Mouse (Mus musculus): ENCODE measurements around the gene Fbxo21. TPM values are rescaled to one million over a fixed set of nuclear protein-coding genes. Genes with fewer than 3 reads are reported as not detected.

Gene Fbxo21
- total RNA-seq, 2 experiments from 2014 or later: 11.8 to 13.3 TPM

GRCm38 (mm10) chr5:118044907-118045306 is 68.4 kb downstream of the Fbxo21 start:
- no peak overlapping the region for H3K27ac ChIP-seq
- H3K4me3 ChIP-seq: no peak overlapping the region
- intact Hi-C loops (cut with DNase I): no loop called here
- no peak for DNase-seq
- TF ChIP-seq CTCF (IDR thresholded peaks at IDR 0.05): no peak

- intact Hi-C loops (cut with DNase I): no loop called here
- no peak for DNase-seq
- H3K27ac ChIP-seq: no peak overlapping the region
- no peak for TF ChIP-seq CTCF (IDR thresholded peaks at IDR 0.05)
- no peak overlapping the region for H3K4me3 ChIP-seq
Observed at GRCm38 (mm10) chr5:118045385-118045784, 68.9 kb downstream of the Fbxo21 start.

- no peak for TF ChIP-seq CTCF (IDR thresholded peaks at IDR 0.05)
- H3K27ac ChIP-seq: no peak overlapping the region
- H3K4me3 ChIP-seq: no peak overlapping the region
- DNase-seq: no peak
- intact Hi-C loops (cut with DNase I): no loop called here
Observed at GRCm38 (mm10) chr5:118047091-118047757, 70.7 kb downstream of the Fbxo21 start.

DNA sequence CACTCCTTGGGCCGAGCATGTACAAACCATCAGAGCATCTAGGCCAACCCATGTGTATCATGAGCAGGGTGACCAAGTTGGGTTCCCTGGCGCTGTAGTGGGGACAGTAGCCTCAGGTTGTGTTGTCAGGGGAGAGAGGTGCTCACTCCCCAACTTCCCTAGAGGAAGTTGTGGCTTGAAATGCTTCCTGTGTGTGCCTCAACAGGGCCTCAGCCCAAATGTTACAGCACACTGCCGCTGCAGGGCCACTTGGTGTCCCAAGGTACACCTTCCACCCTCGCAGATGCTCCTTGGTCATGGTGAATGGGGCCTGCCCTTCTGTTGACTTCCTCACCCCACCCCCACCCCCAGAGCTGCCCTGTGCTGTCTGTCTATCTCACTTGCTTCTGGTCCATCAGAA is 71.9 kb downstream of the Fbxo21 start:
- no peak for TF ChIP-seq CTCF (IDR thresholded peaks at IDR 0.05)
- intact Hi-C loops (cut with DNase I): no loop called here
- no peak for DNase-seq
- Histone ChIP-seq H3K27ac (no peak overlapping the region), H3K4me3 (no peak overlapping the region)

GRCm38 (mm10) chr5:118048928-118049327 is 72.4 kb downstream of the Fbxo21 start:
- Histone ChIP-seq H3K27ac (no peak overlapping the region), H3K4me3 (no peak overlapping the region)
- intact Hi-C loops (cut with DNase I): no loop called here
- TF ChIP-seq CTCF (IDR thresholded peaks at IDR 0.05): no peak
- DNase-seq: no peak

DNA sequence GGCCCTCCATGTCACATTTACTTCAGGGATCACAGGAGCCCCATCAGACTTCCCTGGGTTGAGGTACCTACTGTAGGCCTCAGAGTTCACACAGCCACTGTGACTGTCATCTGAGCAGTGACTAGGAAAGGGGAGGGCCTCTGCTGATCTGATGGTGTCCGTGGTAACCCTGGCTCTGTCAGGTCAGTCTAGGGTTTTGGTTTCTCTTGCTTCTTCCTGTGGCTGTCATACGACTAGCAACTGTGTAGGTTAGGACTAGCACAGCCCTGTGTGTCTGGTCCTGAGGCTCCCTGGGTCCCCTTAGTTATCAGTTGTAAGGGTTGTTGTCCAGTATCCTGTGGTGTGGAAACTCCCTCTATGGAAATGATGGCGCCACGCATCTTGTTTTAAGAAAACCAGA is 74.2 kb downstream of the Fbxo21 start:
- intact Hi-C loops (cut with DNase I): no loop called here
- DNase-seq: peak; percentile 1
- TF ChIP-seq CTCF (IDR thresholded peaks at IDR 0.05): no peak
- Histone ChIP-seq H3K4me3 (no peak overlapping the region), H3K27ac (no peak overlapping the region)

- Histone ChIP-seq H3K27ac (no peak overlapping the region), H3K4me3 (no peak overlapping the region)
- peak; percentile 15 for DNase-seq
- TF ChIP-seq CTCF (IDR thresholded peaks at IDR 0.05): no peak
- intact Hi-C loops (cut with DNase I): no loop called here
Observed at GRCm38 (mm10) chr5:118051981-118052662, 75.6 kb downstream of the Fbxo21 start.

- Histone ChIP-seq H3K4me3 (no peak overlapping the region), H3K27ac (no peak overlapping the region)
- TF ChIP-seq CTCF (IDR thresholded peaks at IDR 0.05): no peak
- intact Hi-C loops (cut with DNase I): no loop called here
- peak; percentile 6 for DNase-seq
Observed at GRCm38 (mm10) chr5:118053205-118053604, 76.7 kb downstream of the Fbxo21 start.

DNA sequence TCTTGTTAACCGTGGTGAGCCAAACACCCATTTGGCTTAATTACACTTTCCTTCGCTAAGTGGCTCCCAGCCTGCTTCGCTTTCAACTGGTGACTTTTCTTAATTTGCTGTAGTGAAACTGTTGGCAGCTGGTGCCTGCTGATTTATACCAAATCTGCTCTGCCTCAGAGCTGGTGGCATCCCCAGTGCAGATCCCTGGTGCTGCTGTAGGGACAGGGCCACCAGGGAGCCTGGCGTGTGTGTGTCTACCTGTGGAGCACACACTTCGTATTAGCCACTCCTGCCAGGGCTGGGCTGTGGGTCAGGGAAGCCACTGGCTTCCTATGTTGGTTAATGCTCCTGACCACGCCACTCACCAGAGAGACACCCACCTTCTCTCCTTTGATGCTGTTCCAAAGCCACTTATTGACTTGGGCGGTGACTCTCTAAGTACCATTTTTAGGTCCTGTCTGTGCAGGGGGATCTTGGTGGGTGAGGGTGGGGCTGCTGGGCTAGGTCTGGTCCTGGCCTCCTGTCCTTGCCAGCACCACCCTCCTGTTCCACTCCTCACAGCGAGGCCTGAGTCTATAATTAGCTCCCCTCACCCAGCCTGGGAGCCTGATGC is 81.1 kb downstream of the Fbxo21 start:
- Histone ChIP-seq H3K4me3 (no peak overlapping the region), H3K27ac (peak overlapping the region; percentile 5; the same call in 1 of the 2 replicates)
- intact Hi-C loops (cut with DNase I): no loop called here
- peak; percentile 27 for DNase-seq
- no peak for TF ChIP-seq CTCF (IDR thresholded peaks at IDR 0.05)

DNA sequence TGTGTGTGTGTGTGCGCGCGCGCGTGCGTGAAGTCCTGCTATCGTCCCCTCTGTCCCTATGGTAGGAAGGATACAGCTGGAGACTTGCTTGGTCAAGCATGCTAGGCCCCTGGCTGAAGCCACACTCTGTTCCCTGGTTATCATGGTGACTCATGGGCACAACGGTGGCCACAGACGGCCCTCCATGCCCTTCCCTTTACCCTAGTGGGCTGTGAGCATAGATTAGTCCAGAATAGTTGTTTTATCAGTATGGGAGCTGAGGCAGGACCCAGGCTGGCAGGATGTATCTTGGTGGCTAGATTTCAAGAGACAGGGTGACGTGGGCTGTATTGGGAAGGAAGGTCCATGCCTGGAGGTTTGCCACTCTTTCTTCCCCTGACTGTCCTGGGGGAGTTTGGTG is 82.3 kb downstream of the Fbxo21 start:
- intact Hi-C loops (cut with DNase I): no loop called here
- Histone ChIP-seq H3K4me3 (no peak overlapping the region), H3K27ac (no peak overlapping the region)
- TF ChIP-seq CTCF (IDR thresholded peaks at IDR 0.05): no peak
- peak; percentile 13 for DNase-seq

DNA sequence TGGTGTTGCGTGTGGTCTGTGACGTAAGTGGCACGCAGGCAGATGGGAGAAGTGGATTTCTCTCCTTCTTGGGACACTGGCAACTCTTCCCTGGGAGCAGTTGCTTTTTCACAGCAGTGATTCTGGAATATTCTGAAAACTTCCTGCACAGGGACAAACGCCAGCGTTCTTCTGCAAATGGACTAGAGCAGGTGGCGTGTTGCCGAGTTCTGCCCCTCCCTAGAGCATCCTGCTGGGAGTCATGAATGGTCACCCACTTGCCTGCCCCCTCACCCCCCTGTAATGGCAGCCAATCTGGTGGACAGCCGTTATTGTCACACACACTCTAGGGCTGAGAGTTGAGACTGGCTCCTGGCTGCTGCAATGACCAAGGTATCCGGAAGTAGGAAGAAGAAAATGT is 83.1 kb downstream of the Fbxo21 start:
- Histone ChIP-seq H3K4me3 (no peak overlapping the region), H3K27ac (no peak overlapping the region)
- intact Hi-C loops (cut with DNase I): no loop called here
- no peak for TF ChIP-seq CTCF (IDR thresholded peaks at IDR 0.05)
- DNase-seq: peak; percentile 23

Other genes with a start within 250 kb of the Fbxo21 start
- gene Nos1, start 195.7 kb upstream of the Fbxo21 start, total RNA-seq (2021): 10 to 100 TPM; 50.9 to 64.4 TPM
- under 1 TPM; 0.59 to 0.64 TPM for gene Tesc, start 51.0 kb downstream of the Fbxo21 start, total RNA-seq (2021)
- 10 to 100 TPM; 20.8 to 24.2 TPM for gene Fbxw8, start 178.7 kb downstream of the Fbxo21 start, total RNA-seq (2021)
- under 1 TPM; 0.08 to 0.15 TPM for gene Hrk, start 187.9 kb downstream of the Fbxo21 start, total RNA-seq (2021)

All from gastrocnemius, adult 2 months (tissue).